Mouse (Mus musculus) c-Kit-positive CD71-positive TER-119-positive erythroid progenitor cells, embryonic 14.5 days (primary cell): Measurements from ENCODE around the gene Cspg5.
A peak's percentile ranks its signal among the peaks of the same experiment; 100 is the strongest.

ENCODE experiments used
- DNase-seq: peaks from one replicate; pipeline ENCODE4 v3.0.0-alpha.2; 2013; ENCODE audit warnings: low spot score

The Cspg5 gene

GRCm38 (mm10) chr9:110243221-110243833 is at the start of gene Cspg5:
TSS of gene Cspg5 (plus strand) at chr9:110243783.
- DNase-seq = no peak

GRCm38 (mm10) chr9:110199870-110200269 is 43.7 kb upstream of the Cspg5 start:
- DNase-seq = no peak

GRCm38 (mm10) chr9:110205526-110206404 is 37.8 kb upstream of the Cspg5 start:
- no peak for DNase-seq

GRCm38 (mm10) chr9:110206437-110206836 is 37.1 kb upstream of the Cspg5 start:
- no peak for DNase-seq

DNA sequence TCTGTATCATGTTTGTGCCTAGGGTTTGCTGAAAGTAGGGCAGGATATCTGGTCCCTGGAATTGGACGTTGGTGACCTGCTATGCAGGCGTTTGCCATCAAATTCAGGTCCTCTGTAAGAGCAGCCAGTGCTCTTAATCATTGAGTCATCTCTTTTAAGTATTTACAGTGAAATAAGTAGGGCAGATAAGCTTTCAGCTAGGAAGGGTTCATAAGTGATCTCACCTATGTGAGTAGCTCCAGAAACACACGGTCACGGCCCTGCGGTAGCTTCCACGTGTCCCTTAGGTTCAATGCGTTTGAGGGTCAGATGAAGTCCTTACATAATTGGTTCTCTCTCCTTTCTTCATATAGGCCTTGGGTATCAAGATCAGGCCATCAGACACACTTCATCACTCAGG is 35.3 kb upstream of the Cspg5 start:
- no peak for DNase-seq

DNA sequence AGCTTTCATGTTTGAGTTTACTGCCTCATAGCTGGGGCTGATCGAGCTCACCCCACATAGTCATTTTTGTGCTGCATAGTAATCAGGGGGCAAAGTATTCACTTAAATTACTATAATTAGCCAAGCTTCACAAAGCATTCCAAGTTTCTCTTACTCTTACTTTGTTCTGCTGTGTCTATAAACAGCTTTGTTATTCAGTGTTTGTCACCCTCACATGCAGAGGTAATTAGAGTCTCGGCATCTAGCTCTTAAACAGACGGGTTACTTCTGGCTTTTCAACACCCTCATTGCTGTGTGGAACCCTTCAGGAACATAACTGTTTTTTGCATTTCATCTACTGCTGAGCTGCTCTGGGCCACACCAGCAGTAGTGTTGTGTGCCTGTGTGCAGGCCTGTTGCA is 34.6 kb upstream of the Cspg5 start:
- no peak for DNase-seq

- DNase-seq = no peak
Observed at GRCm38 (mm10) chr9:110224273-110224672, 19.3 kb upstream of the Cspg5 start.

DNA sequence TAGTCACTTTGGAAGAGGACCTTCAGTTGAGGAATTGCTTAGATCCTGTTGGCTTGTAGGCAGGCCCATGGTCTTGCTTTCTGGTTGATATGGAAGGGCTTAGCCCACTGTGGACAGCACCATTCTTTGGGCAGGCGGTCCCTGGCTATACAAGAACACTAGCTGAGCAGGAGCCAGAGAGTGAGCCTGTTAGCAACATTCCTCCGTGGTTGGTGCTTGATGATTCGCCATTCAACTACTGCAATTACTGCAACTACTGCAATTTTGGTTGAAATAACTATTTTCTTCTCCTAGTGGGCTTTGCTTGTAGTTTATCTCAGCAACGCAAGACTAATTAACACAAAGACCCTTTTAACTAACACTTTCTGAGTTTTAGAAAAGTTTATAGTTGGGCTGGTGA is 17.4 kb upstream of the Cspg5 start:
- no peak for DNase-seq

DNA sequence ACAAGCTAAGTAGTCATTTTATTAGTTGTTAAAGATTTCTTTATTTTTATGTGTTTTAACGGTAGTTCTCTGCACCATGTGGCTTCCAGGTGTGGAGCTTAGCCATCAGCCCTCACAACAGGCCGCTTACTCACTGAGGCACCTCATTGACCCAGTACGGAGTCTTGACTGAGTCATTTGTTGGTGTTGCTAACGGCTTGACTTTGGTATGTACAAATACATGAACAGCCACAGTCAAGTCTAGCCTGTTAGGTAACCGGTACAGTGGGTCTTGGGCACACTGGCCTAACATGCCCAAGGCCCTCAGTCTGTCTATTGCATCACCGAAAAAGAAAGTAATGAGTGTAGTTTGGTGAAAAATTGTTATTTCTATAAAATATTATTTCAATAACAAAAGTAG is 14.9 kb upstream of the Cspg5 start:
- DNase-seq = no peak

GRCm38 (mm10) chr9:110229112-110229511 is 14.5 kb upstream of the Cspg5 start:
- DNase-seq = no peak

- no peak for DNase-seq
Observed at GRCm38 (mm10) chr9:110229566-110230248, 13.9 kb upstream of the Cspg5 start.

GRCm38 (mm10) chr9:110230395-110231071 is 13.1 kb upstream of the Cspg5 start:
- no peak for DNase-seq

DNA sequence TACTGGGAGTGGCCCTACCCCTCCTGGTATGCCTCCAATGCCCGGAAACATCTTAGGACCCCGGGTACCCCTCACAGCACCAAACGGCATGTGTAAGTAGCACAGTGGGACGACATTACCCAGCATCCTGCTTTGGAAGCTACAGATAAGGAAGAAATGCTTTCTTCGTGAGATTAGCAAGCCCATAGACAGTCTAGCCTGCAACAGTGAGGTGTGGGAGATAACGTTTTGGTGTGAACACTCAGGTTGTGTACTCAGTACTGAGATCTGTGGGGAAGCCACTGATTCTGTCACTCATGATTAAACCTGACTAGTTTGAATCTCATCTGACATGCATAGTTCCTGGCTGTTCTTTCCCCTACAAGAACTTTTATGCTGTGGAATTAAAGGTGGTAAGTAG is 8.6 kb upstream of the Cspg5 start:
- no peak for DNase-seq

DNA sequence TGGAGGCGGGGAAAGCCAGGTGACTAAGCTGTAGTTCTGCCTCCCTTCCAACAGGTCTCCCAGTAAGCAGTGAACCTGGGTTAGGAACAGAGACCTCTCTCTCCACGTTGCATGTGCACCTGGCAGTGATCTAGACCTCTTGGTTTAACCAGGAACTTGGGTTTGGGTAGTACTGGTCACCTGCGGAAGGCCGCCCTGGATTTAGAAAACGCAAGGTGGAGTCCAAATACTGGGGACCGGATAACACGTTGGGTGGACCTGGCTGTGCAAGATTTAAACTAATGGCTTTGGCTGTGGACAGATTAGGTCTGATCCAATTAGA is 945 bp downstream of the Cspg5 start:
- no peak for DNase-seq

GRCm38 (mm10) chr9:110244889-110245589 is 1.5 kb downstream of the Cspg5 start:
- no peak for DNase-seq

DNA sequence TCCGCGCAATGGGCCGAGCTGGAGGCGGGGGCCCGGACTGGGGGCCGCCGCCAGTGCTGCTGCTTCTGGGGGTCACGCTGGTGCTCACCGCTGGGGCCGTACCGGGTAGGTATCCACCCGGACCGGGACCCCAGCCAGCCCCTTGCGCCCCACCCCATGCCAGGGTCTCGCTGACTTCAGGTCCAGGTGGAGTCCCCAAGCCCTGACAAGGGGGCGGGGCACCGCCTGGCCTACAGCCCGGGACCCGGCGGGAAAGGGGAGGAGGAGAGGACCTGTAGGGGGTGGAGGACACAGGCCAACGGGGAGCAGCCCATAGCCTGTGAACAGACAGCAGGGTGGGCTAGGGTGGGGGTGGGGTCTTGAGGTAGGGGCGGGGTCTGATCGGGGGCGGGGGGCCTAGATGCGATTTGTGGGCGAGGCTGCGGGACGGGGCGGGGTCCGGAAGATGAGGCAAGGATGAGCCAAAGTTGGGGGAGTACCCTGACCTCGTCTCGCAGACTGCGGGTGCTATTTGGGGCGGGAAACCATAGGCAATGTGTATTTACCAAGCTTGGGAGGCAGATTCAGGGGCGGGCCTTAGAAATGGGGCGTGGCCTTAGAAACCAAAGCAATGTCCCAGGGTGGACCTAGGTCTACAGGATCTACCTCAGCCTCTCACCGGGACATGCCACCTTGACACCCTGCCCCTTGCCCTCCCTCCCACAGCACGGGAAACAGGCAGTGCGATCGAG is 2.2 kb downstream of the Cspg5 start:
- DNase-seq = peak; percentile 22

DNA sequence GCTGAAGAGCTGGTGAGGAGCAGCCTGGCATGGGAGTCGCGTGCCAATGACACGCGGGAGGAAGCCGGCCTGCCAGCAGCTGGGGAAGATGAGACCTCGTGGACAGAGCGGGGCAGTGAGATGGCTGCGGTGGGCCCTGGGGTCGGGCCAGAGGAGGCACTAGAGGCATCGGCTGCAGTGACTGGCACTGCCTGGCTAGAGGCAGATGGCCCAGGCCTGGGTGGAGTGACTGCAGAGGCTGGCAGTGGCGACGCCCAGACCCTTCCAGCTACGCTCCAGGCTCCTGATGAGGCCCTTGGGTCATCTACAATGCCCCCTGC is 2.7 kb downstream of the Cspg5 start:
- no peak for DNase-seq

- DNase-seq = no peak
Observed at GRCm38 (mm10) chr9:110247049-110247448, 3.5 kb downstream of the Cspg5 start.

- DNase-seq = no peak
Observed at GRCm38 (mm10) chr9:110248861-110249260, 5.3 kb downstream of the Cspg5 start.

DNA sequence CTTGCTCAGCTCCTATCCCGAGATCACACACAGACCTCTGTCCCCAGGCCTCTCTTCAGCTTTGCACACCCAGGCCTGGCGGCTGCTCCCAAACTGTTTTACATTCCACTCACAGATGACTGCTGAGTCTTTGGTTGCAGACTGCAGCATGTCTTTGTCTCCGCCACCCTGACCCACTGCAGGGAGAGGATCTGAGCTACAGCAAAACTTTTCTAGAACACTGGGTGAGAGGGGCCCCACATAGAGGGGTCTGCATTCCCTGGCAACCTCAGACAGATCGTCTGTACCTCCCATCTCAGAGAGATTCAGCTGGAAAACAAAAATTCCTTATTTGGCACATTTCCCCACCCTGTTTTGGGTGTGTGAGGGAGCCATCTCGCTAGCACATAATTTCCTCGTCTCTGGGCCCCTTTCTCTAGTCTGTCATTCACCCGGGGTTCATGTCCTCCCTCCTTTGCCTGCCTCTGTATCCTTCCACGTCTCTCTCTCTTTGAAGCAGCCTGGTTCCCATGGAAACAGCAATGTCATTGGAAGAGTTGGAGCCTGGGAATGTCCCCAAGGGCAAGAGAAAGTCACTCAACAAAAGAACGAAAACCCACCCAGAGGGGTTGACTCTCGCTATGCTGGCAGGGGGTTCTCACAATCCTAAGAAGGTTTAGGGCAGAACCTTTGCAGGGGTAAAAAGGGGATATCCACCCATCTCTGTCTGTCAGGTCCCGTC is 6.4 kb downstream of the Cspg5 start:
- DNase-seq = no peak

DNA sequence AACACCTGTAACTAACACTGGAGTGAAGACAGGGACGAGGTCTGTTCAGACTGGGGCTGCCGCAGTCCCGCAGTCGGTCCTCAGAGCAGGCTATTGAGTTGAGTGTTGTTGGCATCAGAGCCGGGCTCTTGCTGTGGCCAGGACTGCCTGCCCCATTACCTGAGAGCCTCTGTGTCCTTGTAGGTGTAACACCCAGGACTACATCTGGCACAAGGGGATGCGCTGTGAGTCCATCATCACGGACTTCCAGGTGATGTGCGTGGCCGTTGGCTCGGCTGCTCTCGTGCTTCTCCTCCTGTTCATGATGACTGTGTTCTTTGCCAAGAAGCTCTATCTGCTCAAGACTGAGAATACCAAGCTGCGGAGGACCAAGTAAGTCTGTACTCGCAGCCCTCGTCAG is 7.2 kb downstream of the Cspg5 start:
- no peak for DNase-seq
